Mouse (Mus musculus) adrenal gland (tissue): ENCODE results near the gene Mrpl51.

Source experiments
- intact Hi-C: fragments of 180-260 bp; cut with DNase I; formaldehyde crosslinking; loops from one replicate; pipeline ENCODE4 v1.15.1; 2025

Mrpl51 gene

GRCm38 (mm10) chr6:125179601-125180000 lies 12.0 kb upstream of the Mrpl51 start:
- intact Hi-C loops = no loop called here

DNA sequence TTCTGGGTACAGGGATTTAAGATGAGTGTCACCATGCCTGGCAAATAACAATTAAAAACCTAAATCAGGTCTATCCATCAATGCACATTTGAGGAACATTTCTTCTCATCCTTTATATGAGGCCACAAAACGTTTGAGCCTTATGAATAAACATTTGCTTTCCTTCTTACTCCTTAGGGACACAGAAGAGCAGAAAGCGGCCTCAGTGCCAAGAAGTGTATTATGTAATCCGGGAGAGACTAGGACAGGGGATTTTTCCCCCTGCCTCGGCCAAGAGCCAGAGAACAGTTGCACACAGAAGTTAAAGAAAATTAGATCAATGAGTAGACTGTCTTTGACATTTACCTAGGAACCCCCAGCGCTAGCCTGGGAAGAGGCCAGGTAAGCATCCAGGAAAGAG lies 9.5 kb upstream of the Mrpl51 start:
- intact Hi-C loops = no loop called here

DNA sequence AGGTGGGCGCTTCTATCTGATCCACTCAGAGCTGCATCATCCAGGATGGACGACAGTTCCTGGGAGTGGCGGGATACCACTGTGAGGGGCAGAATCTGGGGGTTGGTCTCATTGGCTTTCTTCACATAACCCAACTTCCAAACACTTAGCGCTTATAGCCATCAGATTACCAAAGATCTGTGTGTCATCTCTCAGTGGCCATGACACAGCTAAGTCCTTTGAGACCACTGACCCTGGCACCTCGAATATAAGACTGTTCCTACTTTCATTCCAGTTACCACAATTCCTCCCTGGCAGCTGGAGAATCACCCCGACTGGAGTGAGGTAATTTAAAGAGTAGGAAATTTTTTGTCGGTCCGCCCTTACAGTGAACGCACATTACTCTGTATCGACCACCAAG lies 5.4 kb upstream of the Mrpl51 start:
- intact Hi-C loops = no loop called here

DNA sequence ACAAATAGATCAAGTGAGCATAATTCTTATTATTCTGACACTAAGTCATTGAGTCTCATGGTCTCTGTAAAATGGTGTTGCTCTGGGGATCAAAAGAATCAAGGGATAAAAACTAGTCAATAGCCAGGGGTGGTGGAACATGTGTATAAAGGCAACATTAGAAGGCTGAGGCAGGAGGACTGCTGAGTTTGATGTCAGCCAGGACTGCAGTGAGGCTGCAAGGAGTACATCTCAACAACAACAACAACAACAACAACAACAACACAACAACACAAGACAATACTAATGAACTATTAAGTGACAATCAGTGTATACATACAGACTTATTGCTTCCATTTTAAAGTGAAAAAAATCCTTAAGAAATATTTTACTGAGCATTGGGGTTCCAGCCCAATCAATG lies 785 bp upstream of the Mrpl51 start:
- intact Hi-C loops = loop anchor here (5.0 kb wide), 1 partner anchor 44 kb away; the partner anchor contains the start of gene Iffo1

GRCm38 (mm10) chr6:125192016-125192714 lies 564 bp downstream of the Mrpl51 start:
- intact Hi-C loops = loop anchor here (5.0 kb wide), 1 partner anchor 45 kb away; the partner anchor contains the start of gene Iffo1

DNA sequence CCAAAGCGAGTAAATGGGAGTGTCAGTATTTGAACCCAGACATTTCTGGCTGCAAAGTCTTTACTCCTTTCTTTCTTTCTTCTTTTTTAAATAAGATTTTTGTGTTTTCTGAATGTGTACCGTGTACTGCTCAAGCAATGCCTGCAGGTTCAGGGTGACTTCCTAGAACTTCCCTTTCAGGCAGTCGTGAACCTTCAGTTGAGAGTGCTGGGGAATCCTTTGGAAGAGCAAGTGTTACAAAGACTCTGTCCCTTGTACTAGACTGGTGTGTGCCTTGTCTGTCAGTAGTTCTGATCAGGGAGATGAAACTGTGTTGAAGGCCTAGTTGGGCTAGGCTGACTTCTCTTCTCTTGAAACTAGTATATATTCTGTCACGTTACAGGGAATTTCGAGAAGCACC lies 1.2 kb downstream of the Mrpl51 start:
- intact Hi-C loops = loop anchor here (5.0 kb wide), 1 partner anchor 46 kb away; the partner anchor contains the start of gene Iffo1

GRCm38 (mm10) chr6:125193390-125193789 lies 1.8 kb downstream of the Mrpl51 start:
- intact Hi-C loops = loop anchor here (5.0 kb wide), 1 partner anchor 46 kb away; the partner anchor contains the start of gene Iffo1

DNA sequence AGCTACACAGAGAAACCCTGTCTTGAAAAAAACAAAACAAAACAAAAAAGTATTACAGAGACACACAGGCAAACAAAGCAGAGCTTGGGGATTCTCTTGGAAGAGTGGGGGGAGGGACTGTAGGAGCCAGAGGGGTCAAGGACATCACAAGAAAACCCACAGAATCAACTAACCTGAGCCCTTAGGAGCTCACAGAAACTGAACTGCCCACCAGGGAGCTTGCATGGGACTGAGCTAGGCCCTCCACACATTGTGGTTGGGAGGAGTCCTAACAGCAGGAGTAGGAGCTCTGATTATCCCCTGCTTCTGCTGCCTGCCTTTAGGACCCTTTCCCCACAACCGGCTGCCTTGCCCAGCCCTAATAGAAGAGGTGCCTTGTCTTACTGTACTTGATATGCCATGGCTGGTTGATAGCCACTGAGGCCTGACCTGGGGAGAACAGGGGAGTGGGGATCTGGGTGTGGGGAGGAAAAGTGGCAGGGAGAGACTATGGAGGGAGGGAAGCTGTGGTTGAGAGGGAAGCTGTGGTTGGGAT lies 4.0 kb downstream of the Mrpl51 start:
- intact Hi-C loops = no loop called here

DNA sequence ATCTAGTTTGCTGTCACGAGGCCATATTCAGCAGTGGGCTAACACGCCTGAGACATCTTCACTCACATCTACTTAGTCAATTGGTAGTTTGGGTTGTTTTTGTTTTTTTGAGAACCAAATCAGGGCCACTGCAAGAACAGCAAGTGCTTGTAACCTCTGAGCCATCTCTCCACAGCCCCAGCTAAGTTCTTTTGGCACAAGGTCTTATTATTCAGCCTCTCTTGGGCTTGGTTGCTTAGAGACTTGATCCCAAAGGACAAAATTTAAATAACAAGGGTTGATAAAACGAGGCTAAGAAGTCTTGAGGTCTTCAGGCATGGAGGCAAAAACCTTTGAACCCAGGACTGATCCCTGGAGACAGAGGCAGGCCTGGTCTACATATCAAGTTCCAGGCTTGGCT lies 4.7 kb downstream of the Mrpl51 start:
- intact Hi-C loops = no loop called here

DNA sequence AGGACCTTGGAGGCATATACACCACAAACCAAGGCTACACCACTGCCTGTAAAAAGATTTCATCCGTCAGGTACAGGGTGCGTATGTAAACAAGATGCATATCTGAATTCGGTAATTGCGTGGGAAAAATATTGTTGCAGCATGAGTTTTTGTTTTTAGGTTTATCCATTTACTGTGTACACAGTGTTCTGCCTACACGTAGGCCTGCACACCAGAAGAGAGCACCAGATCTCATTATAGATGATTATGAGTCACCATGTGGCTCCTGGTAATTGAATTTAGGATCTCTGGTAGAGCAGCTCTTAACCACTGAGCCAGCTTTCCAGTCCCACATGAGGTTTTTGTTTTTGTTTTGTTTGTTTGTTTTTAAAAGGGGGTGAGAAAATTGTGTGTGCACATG lies 5.6 kb downstream of the Mrpl51 start:
- intact Hi-C loops = no loop called here

- intact Hi-C loops = no loop called here
These were observed 18.8 kb downstream of the Mrpl51 start for GRCm38 (mm10) chr6:125210436-125210835.

GRCm38 (mm10) chr6:125212621-125213020 lies 21.0 kb downstream of the Mrpl51 start:
- intact Hi-C loops = no loop called here

- intact Hi-C loops = no loop called here
These were observed 21.5 kb downstream of the Mrpl51 start for GRCm38 (mm10) chr6:125213129-125213528.

GRCm38 (mm10) chr6:125213715-125214114 lies 22.1 kb downstream of the Mrpl51 start:
- intact Hi-C loops = no loop called here

DNA sequence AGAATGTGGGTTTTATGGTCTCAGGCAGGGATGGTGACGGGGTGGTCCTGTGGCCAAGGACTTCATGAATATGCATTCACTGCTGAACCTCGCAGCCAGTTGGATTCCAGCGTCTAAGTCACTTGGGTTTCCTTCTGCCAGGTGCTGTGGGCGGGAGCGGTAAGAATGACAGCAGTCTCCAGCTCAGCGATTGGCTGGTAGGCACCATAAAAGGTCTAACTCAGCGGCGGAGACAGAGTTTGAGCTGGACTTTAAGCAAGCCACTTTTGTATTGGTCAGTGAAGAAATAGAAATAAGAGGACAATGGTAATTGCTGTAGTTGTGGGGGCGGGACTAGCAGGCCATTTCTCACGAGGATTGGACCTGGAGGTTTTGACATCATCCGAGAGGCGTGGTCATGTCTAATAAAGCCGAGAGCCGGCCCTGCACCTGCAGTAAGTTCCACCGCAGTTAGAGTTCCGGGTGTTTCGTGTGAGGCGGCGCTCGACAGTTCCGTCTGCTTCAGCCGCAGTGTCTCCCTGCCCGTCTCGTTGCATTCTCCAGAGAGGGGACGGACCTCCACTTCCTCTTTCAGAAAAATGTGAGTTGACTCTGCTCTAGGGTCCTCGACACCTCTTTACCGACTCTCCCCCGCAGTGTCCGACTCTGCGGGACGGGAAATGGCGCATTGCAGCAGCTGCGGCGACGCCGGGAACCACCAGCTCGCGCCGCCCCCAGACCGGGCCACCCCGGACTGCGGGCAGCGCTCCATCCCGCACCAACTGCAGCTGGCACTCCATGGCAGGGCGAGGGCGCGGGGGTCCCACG lies 23.8 kb downstream of the Mrpl51 start, which contains the start of gene Vamp1:
Gene Vamp1 (plus strand): TSS at position 404 of the 807 bp plus-strand sequence.
- intact Hi-C loops = no loop called here

- intact Hi-C loops = no loop called here
These were observed 25.3 kb downstream of the Mrpl51 start for GRCm38 (mm10) chr6:125216898-125217297.

DNA sequence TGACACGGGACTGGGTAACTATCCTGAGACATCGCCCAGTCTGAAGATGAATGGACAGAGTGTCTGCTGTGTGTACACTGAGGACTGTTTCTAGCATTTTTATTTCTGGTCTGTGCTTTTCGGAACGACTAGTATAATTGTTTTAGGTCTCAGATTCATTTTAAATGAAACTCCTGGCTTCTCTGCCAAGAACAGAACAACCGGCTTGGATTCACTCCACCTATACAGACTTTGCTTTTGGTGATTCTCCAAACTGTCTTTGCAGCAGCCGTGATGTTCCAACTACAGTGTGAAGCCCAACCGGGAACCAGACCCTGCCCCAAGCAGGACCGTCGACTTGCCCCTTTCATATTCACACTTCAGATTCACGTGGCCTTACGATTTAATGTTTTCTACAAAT lies 26.3 kb downstream of the Mrpl51 start:
- intact Hi-C loops = loop anchor here (2.0 kb wide), 1 partner anchor 53 kb away; no protein-coding TSS in a partner anchor

GRCm38 (mm10) chr6:125218963-125219362 lies 27.4 kb downstream of the Mrpl51 start:
- intact Hi-C loops = loop anchor here (2.0 kb wide), 1 partner anchor 52 kb away; no protein-coding TSS in a partner anchor

DNA sequence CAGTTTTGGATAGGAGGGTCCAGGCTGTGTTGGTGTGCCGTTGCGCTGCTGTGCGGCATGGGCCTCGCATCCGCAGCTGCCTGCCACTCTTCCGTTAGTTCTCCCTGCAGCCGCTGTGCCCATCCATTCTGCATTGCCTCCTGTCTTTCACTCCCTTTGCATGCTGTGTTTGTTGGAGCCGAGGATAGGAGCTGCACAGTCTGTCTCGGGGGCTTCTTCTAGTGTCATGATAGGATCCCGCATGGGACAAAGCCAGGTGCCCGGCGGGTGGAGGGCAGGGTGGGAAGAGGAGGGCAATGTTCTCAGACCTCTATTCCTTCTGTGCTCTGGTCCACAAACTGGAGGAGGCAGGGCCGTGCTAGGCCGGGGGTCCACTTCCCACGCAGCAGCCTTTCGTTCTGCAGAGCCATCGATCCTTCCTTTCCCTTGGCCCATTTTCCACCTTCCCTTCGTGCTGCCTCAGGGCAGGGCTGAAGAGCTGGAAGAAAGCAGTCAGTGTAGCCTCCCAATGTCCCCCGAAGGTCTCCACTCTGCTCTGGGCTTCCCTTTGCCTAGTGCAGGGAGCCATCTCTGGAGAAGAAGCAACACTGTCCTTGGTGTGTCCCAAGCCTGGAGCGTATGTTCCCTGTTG lies 29.6 kb downstream of the Mrpl51 start:
- intact Hi-C loops = no loop called here

DNA sequence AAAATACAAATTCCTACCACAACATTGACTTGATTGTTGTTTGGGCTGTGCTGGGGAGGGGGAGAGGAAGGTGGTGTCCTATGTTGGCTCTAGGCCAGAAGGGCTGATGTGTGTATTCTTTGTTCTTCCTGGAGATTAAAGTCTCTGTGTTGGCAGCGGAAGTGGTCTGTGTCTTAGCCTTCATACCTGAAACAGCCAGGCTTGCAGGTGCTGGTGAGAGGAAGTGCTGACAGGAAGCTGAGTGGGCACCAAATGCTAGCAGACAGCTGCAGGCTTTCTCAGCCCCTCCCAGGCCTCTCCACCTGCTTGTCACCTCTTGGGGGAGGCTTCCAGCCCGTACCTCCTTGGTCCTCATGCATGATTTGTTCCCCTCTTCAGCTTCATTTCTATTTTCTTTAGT lies 30.5 kb downstream of the Mrpl51 start:
- intact Hi-C loops = no loop called here

DNA sequence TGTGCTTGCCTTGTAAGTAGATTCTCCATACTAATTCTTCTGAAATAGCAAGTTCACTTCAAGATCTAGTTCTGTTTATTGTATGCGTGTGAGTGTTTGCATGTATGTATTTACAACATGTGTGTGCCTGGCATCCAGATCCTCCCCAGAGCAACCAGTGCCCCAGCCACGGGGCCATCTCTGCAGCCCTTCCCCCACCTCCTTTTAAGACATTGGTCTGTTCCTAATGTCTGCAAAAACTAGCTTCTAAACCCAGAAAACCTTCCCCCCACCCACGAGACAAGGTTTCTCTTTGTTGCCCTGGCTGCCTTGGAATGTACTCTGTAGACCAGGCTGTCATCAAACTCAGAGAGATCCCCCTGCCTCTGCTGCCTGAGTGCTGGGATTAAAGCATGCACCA lies 31.0 kb downstream of the Mrpl51 start:
- intact Hi-C loops = no loop called here
